Mouse (Mus musculus): ENCODE data around the gene Nell2. TPM values are rescaled to one million over a fixed set of nuclear protein-coding genes. Genes with fewer than 3 reads are reported as not detected.

Nell2 gene
- polyA plus RNA-seq, 1 experiment = 0.19 TPM

DNA sequence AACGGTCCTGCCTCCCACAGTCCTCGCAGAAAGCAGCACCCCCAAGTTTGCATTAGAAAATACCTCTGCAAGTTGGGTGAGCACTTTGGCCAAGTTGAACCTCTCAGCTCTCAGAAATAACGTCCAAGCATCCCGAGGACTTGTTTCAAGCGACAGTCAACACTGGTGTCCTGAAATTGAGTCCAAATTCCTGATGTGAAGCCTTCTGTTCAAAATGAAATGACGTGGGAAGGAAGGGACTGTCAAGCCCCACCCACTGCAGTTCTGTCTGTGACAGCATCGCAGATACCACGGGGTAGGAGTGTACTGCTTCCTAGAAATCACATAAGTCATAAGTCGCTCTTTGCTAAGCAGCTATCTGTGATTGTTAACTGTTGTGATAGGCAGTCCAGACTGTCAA lies 342.9 kb downstream of the Nell2 start:
- H3K4me3 ChIP-seq (ENCODE audit: extremely low read depth, insufficient read depth, insufficient read length) = no peak overlapping the region

DNA sequence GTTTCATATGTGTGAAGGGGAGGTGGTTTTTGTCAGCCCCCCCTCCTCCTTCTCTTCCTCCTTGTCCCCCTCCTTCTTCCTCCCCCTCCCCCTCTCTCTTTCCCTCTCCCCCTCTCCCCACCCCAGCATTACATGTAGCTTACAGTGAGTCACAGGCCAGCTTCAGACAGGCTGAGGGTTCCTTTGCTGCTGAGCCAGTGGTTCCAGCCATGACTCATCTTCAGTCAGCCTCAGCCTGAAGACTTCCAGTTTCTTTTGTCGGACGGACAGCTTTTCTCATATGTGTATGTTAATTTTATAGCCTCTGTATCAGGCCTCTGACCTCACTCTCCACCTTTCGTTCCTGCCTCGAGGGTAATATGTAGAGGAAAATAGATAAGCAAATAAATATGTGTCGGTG lies 344.9 kb downstream of the Nell2 start:
- no peaks in the 10 kb centered on the region for H3K36me3 ChIP-seq (ENCODE audit: control insufficient read depth, insufficient read depth, low read length)
- H3K27ac ChIP-seq (ENCODE audit: insufficient read depth, low read length) = no peak overlapping the region
- H3K4me3 ChIP-seq (ENCODE audit: extremely low read depth, insufficient read depth, insufficient read length) = no peak overlapping the region
- 87% methylated on average over 5 of the region's 5 CpGs for WGBS
- no peaks in the 10 kb centered on the region for H3K27me3 ChIP-seq (ENCODE audit: control insufficient read depth, insufficient read depth, low read length)
- TF ChIP-seq CTCF (IDR thresholded peaks at IDR 0.05; ENCODE audit: extremely low read depth, insufficient read depth, insufficient read length, insufficient replicate concordance) = no peak
- TF ChIP-seq POLR2A (IDR thresholded peaks at IDR 0.05; ENCODE audit: low read depth, low read length) = no peak
- H3K4me1 ChIP-seq (ENCODE audit: control insufficient read depth, insufficient read depth, insufficient read length) = no peaks in the 10 kb centered on the region
- DNase-seq (ENCODE audit: low read depth in 1 of 2, low spot score in 2 of 2) = no peak

More for the DNA sequence above, 342.9 kb downstream of the Nell2 start:
- Histone ChIP-seq H3K36me3 (ENCODE audit: control insufficient read depth, insufficient read depth, low read length) (no peaks in the 10 kb centered on the region), H3K27me3 (ENCODE audit: control insufficient read depth, insufficient read depth, low read length) (no peaks in the 10 kb centered on the region), H3K4me1 (ENCODE audit: control insufficient read depth, insufficient read depth, insufficient read length) (no peaks in the 10 kb centered on the region), H3K27ac (ENCODE audit: insufficient read depth, low read length) (no peak overlapping the region)
- DNase-seq (ENCODE audit: low read depth in 1 of 2, low spot score in 2 of 2) = no peak
- WGBS = 62% methylated on average over 9 of the region's 9 CpGs
- TF ChIP-seq CTCF (IDR thresholded peaks at IDR 0.05; ENCODE audit: extremely low read depth, insufficient read depth, insufficient read length, insufficient replicate concordance) (no peak), POLR2A (IDR thresholded peaks at IDR 0.05; ENCODE audit: low read depth, low read length) (no peak)

- no peak for TF ChIP-seq POLR2A (IDR thresholded peaks at IDR 0.05; ENCODE audit: low read depth, low read length)
- no peak for TF ChIP-seq CTCF (IDR thresholded peaks at IDR 0.05; ENCODE audit: extremely low read depth, insufficient read depth, insufficient read length, insufficient replicate concordance)
- H3K27ac ChIP-seq (ENCODE audit: insufficient read depth, low read length) = no peak overlapping the region
Measured at GRCm38 (mm10) chr15:95156828-95157227, 371.5 kb downstream of the Nell2 start.

GRCm38 (mm10) chr15:95145118-95145517 lies 383.2 kb downstream of the Nell2 start:
- H3K36me3 ChIP-seq (ENCODE audit: control insufficient read depth, insufficient read depth, low read length) = no peaks in the 10 kb centered on the region
- TF ChIP-seq CTCF (IDR thresholded peaks at IDR 0.05; ENCODE audit: extremely low read depth, insufficient read depth, insufficient read length, insufficient replicate concordance) (no peak), POLR2A (IDR thresholded peaks at IDR 0.05; ENCODE audit: low read depth, low read length) (no peak)
- H3K27ac ChIP-seq (ENCODE audit: insufficient read depth, low read length) = no peak overlapping the region
- WGBS = 70% methylated on average over 2 of the region's 2 CpGs
- no peaks in the 10 kb centered on the region for H3K27me3 ChIP-seq (ENCODE audit: control insufficient read depth, insufficient read depth, low read length)
- DNase-seq (ENCODE audit: low read depth in 1 of 2, low spot score in 2 of 2) = no peak
- no peak overlapping the region for H3K4me3 ChIP-seq (ENCODE audit: extremely low read depth, insufficient read depth, insufficient read length)
- H3K4me1 ChIP-seq (ENCODE audit: control insufficient read depth, insufficient read depth, insufficient read length) = no peaks in the 10 kb centered on the region

More at GRCm38 (mm10) chr15:95156828-95157227, 371.5 kb downstream of the Nell2 start:
- 58% methylated on average over 3 of the region's 3 CpGs for WGBS
- Histone ChIP-seq H3K4me3 (ENCODE audit: extremely low read depth, insufficient read depth, insufficient read length) (no peak overlapping the region), H3K36me3 (ENCODE audit: control insufficient read depth, insufficient read depth, low read length) (no peaks in the 10 kb centered on the region), H3K4me1 (ENCODE audit: control insufficient read depth, insufficient read depth, insufficient read length) (no peaks in the 10 kb centered on the region), H3K27me3 (ENCODE audit: control insufficient read depth, insufficient read depth, low read length) (no peaks in the 10 kb centered on the region)
- DNase-seq (ENCODE audit: low read depth in 1 of 2, low spot score in 2 of 2) = no peak

GRCm38 (mm10) chr15:95144131-95144530 lies 384.2 kb downstream of the Nell2 start:
- H3K36me3 ChIP-seq (ENCODE audit: control insufficient read depth, insufficient read depth, low read length) = no peaks in the 10 kb centered on the region
- 74% methylated on average over 2 of the region's 2 CpGs for WGBS
- H3K4me1 ChIP-seq (ENCODE audit: control insufficient read depth, insufficient read depth, insufficient read length) = no peaks in the 10 kb centered on the region
- no peak overlapping the region for H3K27ac ChIP-seq (ENCODE audit: insufficient read depth, low read length)
- DNase-seq (ENCODE audit: low read depth in 1 of 2, low spot score in 2 of 2) = no peak
- H3K4me3 ChIP-seq (ENCODE audit: extremely low read depth, insufficient read depth, insufficient read length) = no peak overlapping the region
- TF ChIP-seq CTCF (IDR thresholded peaks at IDR 0.05; ENCODE audit: extremely low read depth, insufficient read depth, insufficient read length, insufficient replicate concordance) = no peak
- no peak for TF ChIP-seq POLR2A (IDR thresholded peaks at IDR 0.05; ENCODE audit: low read depth, low read length)
- H3K27me3 ChIP-seq (ENCODE audit: control insufficient read depth, insufficient read depth, low read length) = no peaks in the 10 kb centered on the region

GRCm38 (mm10) chr15:95138709-95139409 lies 389.5 kb downstream of the Nell2 start:
- H3K27me3 ChIP-seq (ENCODE audit: control insufficient read depth, insufficient read depth, low read length) = no peaks in the 10 kb centered on the region
- no peak for DNase-seq (ENCODE audit: low read depth in 1 of 2, low spot score in 2 of 2)
- TF ChIP-seq POLR2A (IDR thresholded peaks at IDR 0.05; ENCODE audit: low read depth, low read length) (no peak), CTCF (IDR thresholded peaks at IDR 0.05; ENCODE audit: extremely low read depth, insufficient read depth, insufficient read length, insufficient replicate concordance) (no peak)
- H3K4me3 ChIP-seq (ENCODE audit: extremely low read depth, insufficient read depth, insufficient read length) = no peak overlapping the region
- no peaks in the 10 kb centered on the region for H3K36me3 ChIP-seq (ENCODE audit: control insufficient read depth, insufficient read depth, low read length)
- no peaks in the 10 kb centered on the region for H3K4me1 ChIP-seq (ENCODE audit: control insufficient read depth, insufficient read depth, insufficient read length)
- WGBS = 78% methylated on average over 12 of the region's 12 CpGs
- H3K27ac ChIP-seq (ENCODE audit: insufficient read depth, low read length) = no peak overlapping the region
